Mouse (Mus musculus) megakaryocyte, embryonic 14.5 days (primary cell): ENCODE results near the gene Mus81.

ENCODE experiments used
- FLI1 ChIP-seq: IDR thresholded peaks from 2 replicates; pipeline ENCODE4 v1.6.1; 2012; ENCODE audit warnings: low read length, inconsistent platforms, mixed read lengths
- GATA1 ChIP-seq: IDR thresholded peaks from 3 replicates; pipeline ENCODE4 v1.6.1; 2012; ENCODE audit warnings: mixed read lengths, low read length, inconsistent platforms, borderline replicate concordance

GRCm38 (mm10) chr19:5503687-5504086, 15.5 kb upstream of the Mus81 start, which contains the start of gene 1700020D05Rik:
- TF ChIP-seq GATA1 (no peak), FLI1 (no peak)
